Mouse (Mus musculus) C2C12 (cell line): ENCODE measurements around the gene En1.

Experiments used
- CEBPB ChIP-seq: IDR thresholded peaks from one replicate; pipeline ENCODE4 v1.6.1; 2011; ENCODE audit warnings: low read depth, mild to moderate bottlenecking, control low read depth, moderate library complexity
- CTCF ChIP-seq: IDR thresholded peaks from one replicate; pipeline ENCODE4 v1.5.1; 2011; ENCODE audit not compliant: control insufficient read depth, insufficient read depth, insufficient read length
- FOSL1 ChIP-seq: IDR thresholded peaks from one replicate; pipeline ENCODE4 v1.8.0; 2011; ENCODE audit warnings: mild to moderate bottlenecking, low read length; ENCODE audit not compliant: poor library complexity, insufficient read depth, severe bottlenecking
- MAX ChIP-seq: IDR thresholded peaks from one replicate; pipeline ENCODE4 v1.6.1; 2011; ENCODE audit warnings: mild to moderate bottlenecking, control low read depth
- MYOD1 ChIP-seq: IDR thresholded peaks from one replicate; pipeline ENCODE4 v1.6.1; 2011; ENCODE audit warnings: low read depth; ENCODE audit not compliant: control insufficient read depth, insufficient read length
- MYOG ChIP-seq: IDR thresholded peaks from one replicate; pipeline ENCODE4 v1.6.1; 2011; ENCODE audit not compliant: control insufficient read depth, insufficient read length; ENCODE audit errors: extremely low read depth
- USF1 ChIP-seq: IDR thresholded peaks from one replicate; pipeline ENCODE4 v1.6.1; 2011; ENCODE audit warnings: low read depth, mild to moderate bottlenecking, control low read depth, moderate library complexity

- TF ChIP-seq MAX (no peak), USF1 (no peak), CTCF (no peak), CEBPB (no peak), MYOG (no peak), FOSL1 (no peak), MYOD1 (no peak)
Measured at GRCm38 (mm10) chr1:120603656-120604051, 1.4 kb downstream of the En1 start.
